Mouse (Mus musculus) heart, embryonic 14.5 days (tissue): Measurements from ENCODE around the gene Shroom3. TPM values are rescaled to one million over a fixed set of nuclear protein-coding genes. Genes with fewer than 3 reads are reported as not detected.

Experiments
- ATAC-seq: fragments of 200-750 bp; cut with Nextera tagmentation; 2 replicates; pipeline ENCODE4 v1.8.0; 2017; ENCODE audit warnings: low read depth, moderate TSS enrichment; ENCODE audit not compliant: insufficient number of reproducible peaks, insufficient read depth, low FRiP score
- H3K27ac ChIP-seq, 2 experiments: fragments of 200-500 bp in 1 of 2; fragments of 300-500 bp in 1 of 2; sonication (generic) in 1 of 2; replicated peaks in 1 of 2; 2 replicates each; pipeline ENCODE4 v1.5.1; 2012 to 2014; ENCODE audit warnings: low read depth in 2 of 2, low read length in 2 of 2, control low read depth in 1 of 2, mild to moderate bottlenecking in 1 of 2, mixed read lengths in 1 of 2; ENCODE audit not compliant: control insufficient read depth in 1 of 2, insufficient read depth in 1 of 2
- H3K27me3 ChIP-seq: fragments of 300-500 bp; sonication (generic); 2 replicates; pipeline ENCODE4 v1.6.1; 2014; ENCODE audit warnings: mild to moderate bottlenecking, low read length, control low read depth; ENCODE audit not compliant: control insufficient read depth, insufficient read depth
- H3K36me3 ChIP-seq: fragments of 300-500 bp; sonication (generic); 2 replicates; pipeline ENCODE4 v1.6.1; 2014; ENCODE audit warnings: mild to moderate bottlenecking, control low read depth, low read length, mixed read lengths; ENCODE audit not compliant: control insufficient read depth, insufficient read depth
- H3K4me1 ChIP-seq, 2 experiments: fragments of 200-500 bp in 1 of 2; fragments of 300-500 bp in 1 of 2; sonication (generic) in 1 of 2; 2 replicates each; pipeline ENCODE4 v1.6.1; 2012 to 2014; ENCODE audit warnings: low read length in 2 of 2, control low read depth in 1 of 2, mixed read lengths in 1 of 2; ENCODE audit not compliant: control insufficient read depth in 2 of 2, insufficient read depth in 2 of 2
- H3K4me2 ChIP-seq: fragments of 300-500 bp; sonication (generic); 2 replicates; pipeline ENCODE4 v1.6.1; 2014; ENCODE audit warnings: mild to moderate bottlenecking, low read length
- H3K4me3 ChIP-seq, 2 experiments: fragments of 200-500 bp in 1 of 2; fragments of 300-500 bp in 1 of 2; sonication (generic) in 1 of 2; 2 replicates each; pipeline ENCODE4 v1.5.1; 2012 to 2014; ENCODE audit warnings: low read length in 2 of 2, mild to moderate bottlenecking in 2 of 2, control low read depth in 1 of 2, low read depth in 1 of 2, moderate library complexity in 1 of 2; ENCODE audit not compliant: control insufficient read depth in 1 of 2, insufficient read depth in 1 of 2
- H3K9ac ChIP-seq: fragments of 300-500 bp; sonication (generic); 2 replicates; pipeline ENCODE4 v1.6.1; 2014; ENCODE audit warnings: mild to moderate bottlenecking, low read length
- H3K9me3 ChIP-seq: fragments of 300-500 bp; sonication (generic); 2 replicates; pipeline ENCODE4 v1.6.1; 2016; ENCODE audit warnings: low read length, control low read depth; ENCODE audit not compliant: control insufficient read depth
- WGBS: fragments of 180-500 bp; shearing (Covaris S2); extraction: QIAGEN DNeasy Blood & Tissue Kit; methylation state at CpG from one replicate; pipeline ENCODE4 v1.1.7; 2014; 5-methylcytosine and 5-hydroxymethylcytosine counted together
- polyA plus RNA-seq: library from polyadenylated mRNA; unstranded; fragments of >200 nt; fragmentation: Nextera tagmentation; extraction: Ambion mirVana; gene quantifications from 2 replicates; pipeline ENCODE4 v1.2.1, GENCODE M21; 2014

The Shroom3 gene
- polyA plus RNA-seq, 1 experiment from 2014 or later = 21.1 TPM

DNA sequence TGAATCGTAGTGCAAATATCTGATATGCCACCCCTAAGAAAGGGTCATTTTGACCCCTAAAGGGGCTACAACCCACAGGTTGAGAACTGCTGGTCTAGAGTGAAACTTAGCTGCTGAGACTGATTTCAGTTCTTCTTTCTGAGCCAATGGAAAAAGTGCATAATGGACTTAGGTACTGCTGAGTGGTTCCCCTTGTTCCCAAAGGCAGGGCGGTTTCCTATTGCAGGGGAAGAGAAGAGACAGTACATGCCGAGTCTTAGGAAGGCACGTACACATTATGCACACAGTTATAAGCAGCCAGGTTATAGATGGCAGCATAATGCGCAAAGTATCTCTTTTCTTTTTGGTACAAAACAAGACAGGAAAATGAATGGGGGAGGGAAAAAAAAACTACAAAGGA is 4.9 kb downstream of the Shroom3 start:
- H3K27ac ChIP-seq = no peak overlapping the region
- no peaks in the 10 kb centered on the region for H3K36me3 ChIP-seq
- H3K4me3 ChIP-seq = no peak overlapping the region
- H3K9me3 ChIP-seq = no peaks in the 10 kb centered on the region
- no peak for ATAC-seq
- no peak overlapping the region for H3K9ac ChIP-seq
- WGBS = 84% methylated on average over 5 of the region's 5 CpGs
- no peaks in the 10 kb centered on the region for H3K27me3 ChIP-seq
- H3K4me1 ChIP-seq = no peaks in the 10 kb centered on the region
- H3K4me2 ChIP-seq = no peak overlapping the region

DNA sequence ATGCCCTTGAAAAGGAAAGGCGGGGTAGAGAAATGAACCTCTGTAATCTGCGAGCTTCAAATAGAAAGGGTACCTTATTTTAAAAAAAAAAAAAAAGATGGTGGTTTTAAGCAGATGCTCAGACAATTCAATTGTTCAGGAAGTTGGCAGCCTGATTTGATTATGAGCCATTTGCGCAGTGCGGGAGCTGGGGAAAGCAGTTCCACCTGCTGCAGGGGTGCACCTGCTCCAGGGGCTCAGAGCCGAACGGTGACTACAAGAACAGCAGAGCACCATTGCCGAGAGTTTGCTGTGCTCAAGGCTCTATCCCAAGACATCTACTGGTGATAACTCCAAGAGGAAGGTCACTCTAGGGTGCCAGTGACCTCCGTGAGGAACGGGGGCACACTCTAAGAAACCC is 5.3 kb downstream of the Shroom3 start:
- Histone ChIP-seq H3K4me2 (no peak overlapping the region), H3K9me3 (no peaks in the 10 kb centered on the region), H3K36me3 (no peaks in the 10 kb centered on the region), H3K27me3 (no peaks in the 10 kb centered on the region), H3K27ac (no peak overlapping the region), H3K4me1 (no peaks in the 10 kb centered on the region), H3K4me3 (no peak overlapping the region), H3K9ac (no peak overlapping the region)
- no peak for ATAC-seq
- 89% methylated on average over 9 of the region's 9 CpGs for WGBS

DNA sequence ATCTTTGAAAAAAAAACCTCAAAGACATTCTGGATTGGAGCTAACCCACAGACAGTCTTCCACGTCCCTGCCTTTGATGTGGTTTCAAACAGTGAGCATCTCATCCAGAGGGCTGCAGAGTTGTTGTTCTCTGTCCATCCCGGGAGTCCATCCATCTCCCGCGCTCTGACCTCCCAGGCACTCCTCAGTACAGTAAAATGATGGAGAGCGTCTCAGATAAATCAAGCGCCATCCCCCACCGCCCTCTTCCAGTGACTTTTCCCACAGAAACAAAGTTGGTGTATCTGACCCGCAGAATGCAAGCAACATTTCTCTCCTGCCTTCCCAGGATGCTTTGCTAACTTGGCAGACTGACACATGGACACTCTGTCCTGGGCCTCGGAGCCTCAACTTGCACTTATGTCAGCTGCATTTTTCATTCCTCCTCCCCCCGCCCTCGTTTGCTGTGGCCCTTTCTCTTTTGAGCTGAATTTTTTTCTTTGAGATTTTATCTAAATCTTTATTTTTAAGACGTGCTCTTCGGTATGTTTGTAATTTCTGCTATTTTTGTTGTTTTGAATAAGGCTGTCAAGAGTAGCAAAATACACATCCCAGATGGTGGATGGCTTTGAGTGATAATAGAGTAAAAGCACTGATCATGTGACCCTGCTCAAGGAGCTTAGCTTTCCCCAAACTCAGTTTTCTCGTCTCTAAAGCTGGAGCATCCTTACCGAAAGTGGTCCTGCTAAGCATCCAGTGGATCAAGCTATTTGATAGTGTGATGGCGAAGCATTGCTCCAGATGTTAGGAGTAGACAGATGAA is 9.2 kb downstream of the Shroom3 start:
- ATAC-seq = no peak
- 59% methylated on average over 16 of the region's 16 CpGs for WGBS
- Histone ChIP-seq H3K27ac (no peak overlapping the region), H3K4me1 (peaks cover 0 to 15% of the 10 kb centered on the region in 2 experiments; a peak in 3 of 4 replicates), H3K9ac (no peak overlapping the region), H3K4me3 (no peak overlapping the region), H3K36me3 (no peaks in the 10 kb centered on the region), H3K4me2 (no peak overlapping the region), H3K9me3 (no peaks in the 10 kb centered on the region), H3K27me3 (no peaks in the 10 kb centered on the region)

DNA sequence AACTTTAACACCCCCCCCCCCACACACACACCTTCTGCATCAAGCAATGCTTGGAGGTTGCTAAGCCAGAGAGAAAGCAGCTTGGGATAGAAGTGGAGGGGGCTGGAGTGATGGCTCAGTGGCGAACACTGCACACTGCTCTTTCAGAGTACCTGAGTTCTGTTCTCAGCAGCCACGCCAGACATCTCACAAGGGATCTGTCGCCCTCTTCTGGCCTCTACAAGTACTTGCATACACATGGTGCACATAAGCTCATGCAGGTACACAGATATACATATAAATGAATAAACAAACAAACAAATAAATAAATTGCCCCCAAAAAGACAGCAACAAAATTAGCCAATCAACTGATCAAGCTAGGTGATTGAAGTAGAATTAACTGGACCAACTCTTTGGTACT is 10.5 kb downstream of the Shroom3 start:
- Histone ChIP-seq H3K9ac (no peak overlapping the region), H3K27ac (no peak overlapping the region), H3K4me1 (peaks cover 0 to 21% of the 10 kb centered on the region in 2 experiments; a peak in 3 of 4 replicates), H3K4me2 (no peak overlapping the region), H3K27me3 (no peaks in the 10 kb centered on the region), H3K9me3 (no peaks in the 10 kb centered on the region), H3K36me3 (no peaks in the 10 kb centered on the region), H3K4me3 (no peak overlapping the region)
- 86% methylated on average over 3 of the region's 3 CpGs for WGBS
- ATAC-seq = no peak

DNA sequence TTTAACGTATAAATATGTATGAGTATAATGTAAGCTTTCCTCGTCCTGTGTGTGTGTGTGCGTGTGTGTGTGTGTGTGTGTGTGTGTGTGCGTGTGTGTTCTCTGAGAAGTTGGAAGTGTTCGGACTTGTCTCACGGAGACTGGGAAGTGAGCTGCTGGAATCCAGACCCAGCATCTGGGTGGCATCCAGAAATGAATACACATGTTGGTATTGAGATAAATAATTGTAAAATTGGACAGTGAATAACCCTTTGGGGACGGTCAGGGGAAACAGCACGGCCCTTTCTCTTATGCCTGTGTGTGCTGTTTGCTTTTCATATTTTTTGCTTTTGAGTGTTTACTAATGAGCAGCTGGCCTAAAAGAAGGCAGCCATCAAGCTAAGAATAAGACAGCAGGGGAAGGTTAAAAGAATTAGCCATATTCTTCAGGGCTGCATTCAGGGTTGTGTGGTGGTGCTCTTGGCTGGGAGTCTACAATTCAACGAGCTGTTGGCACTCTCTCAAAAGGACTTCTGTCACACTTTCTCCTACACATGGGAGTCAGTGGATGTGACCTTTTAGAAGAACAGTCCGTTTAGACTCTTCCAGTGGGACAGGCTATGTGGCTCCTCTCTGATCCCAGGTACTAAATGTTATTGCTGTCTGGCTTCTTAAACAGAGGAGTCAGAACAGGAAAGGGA is 11.2 kb downstream of the Shroom3 start:
- Histone ChIP-seq H3K27me3 (no peaks in the 10 kb centered on the region), H3K4me2 (no peak overlapping the region), H3K9ac (no peak overlapping the region), H3K4me3 (no peak overlapping the region), H3K36me3 (no peaks in the 10 kb centered on the region), H3K27ac (peak overlapping the region; percentile 10 to 63; a peak in 3 of 4 replicates), H3K9me3 (no peaks in the 10 kb centered on the region), H3K4me1 (peaks cover 3 to 29% of the 10 kb centered on the region in 2 experiments)
- WGBS = 64% methylated on average over 10 of the region's 10 CpGs
- no peak for ATAC-seq

DNA sequence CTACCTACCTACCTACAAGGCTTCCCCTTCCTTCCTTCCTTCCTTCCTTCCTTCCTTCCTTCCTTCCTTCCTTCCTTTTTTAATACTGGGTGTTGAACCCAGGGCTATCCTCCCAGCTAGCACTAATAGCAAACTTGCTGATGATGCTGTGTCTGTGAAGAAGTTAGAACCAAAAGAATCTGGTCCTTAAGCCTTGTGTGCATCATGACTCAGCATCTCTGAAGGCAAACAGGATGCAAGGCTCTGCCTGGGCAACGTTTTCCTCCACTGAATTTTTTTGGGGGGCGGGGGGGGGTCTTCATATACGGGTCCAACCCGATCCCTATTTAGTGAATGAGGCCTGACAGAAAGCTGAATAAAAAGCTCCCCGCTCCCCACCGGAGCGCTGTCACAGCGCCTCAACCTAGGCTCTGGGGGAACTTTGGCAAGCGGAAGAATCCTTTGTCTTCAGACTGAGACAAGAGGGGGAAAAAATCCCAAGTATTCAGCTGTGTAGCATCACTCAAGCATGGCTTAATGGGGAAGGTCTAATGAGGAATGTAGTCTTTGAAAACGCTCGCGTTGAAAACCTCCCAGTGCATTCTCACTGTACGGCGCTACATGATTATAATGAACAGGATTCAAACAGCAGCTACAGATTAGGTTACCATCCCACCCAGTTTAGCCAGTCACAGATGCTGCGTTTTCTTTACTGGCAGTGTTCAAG is 15.0 kb downstream of the Shroom3 start:
- no peak for ATAC-seq
- Histone ChIP-seq H3K4me2 (peak overlapping the region; percentile 68), H3K9me3 (no peaks in the 10 kb centered on the region), H3K27ac (0 out of 4 replicates have a peak overlapping the region, but pooled peaks of 1 of the 2 experiments have one; percentile 24), H3K4me3 (peak overlapping the region; percentile 21 to 25), H3K36me3 (no peaks in the 10 kb centered on the region), H3K4me1 (peaks cover 6 to 29% of the 10 kb centered on the region in 2 experiments), H3K9ac (peak overlapping the region; percentile 42), H3K27me3 (no peaks in the 10 kb centered on the region)
- 5% methylated on average over 15 of the region's 15 CpGs for WGBS

DNA sequence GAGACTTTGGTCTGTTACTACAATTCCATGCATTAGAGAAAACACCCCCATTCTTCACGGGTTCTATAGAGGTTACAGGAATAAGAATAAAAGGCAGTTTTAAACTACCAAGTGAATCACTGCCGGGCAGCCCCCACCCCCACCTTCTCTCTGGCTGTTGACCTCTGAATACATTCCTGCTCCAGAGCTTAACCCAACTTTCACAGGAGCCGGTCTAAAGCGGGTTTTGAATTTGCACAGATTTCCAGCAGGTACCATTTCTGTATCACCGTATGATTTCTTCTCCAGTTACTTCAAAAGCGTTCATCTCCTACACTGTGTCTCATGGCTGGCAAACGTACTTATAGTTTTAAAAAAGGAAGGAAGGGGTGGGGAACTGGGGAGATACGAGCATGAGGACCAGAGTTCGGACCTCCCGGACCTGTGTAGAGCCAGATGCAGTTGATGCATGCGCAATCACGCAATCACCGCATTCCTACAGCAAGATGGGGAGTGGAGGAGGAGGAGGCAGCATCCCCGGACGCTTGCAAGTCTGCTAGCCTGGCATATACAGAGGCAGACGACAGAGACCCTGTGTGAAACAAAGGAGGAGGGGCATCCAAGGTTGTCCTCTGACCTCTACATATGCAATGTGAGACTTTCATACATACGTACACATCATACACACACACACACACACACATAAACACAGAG is 15.7 kb downstream of the Shroom3 start:
- Histone ChIP-seq H3K36me3 (no peaks in the 10 kb centered on the region), H3K4me2 (peak overlapping the region; percentile 68), H3K9ac (peak overlapping the region; percentile 32; the same call in 1 of the 2 replicates), H3K4me3 (peak overlapping the region; percentile 20 to 25), H3K27ac (peak overlapping the region; percentile 20 to 31; a peak in 2 of 4 replicates), H3K4me1 (peaks cover 6 to 29% of the 10 kb centered on the region in 2 experiments), H3K9me3 (no peaks in the 10 kb centered on the region), H3K27me3 (no peaks in the 10 kb centered on the region)
- WGBS = 16% methylated on average over 17 of the region's 17 CpGs
- no peak for ATAC-seq
